Mouse (Mus musculus) neural tube, embryonic 14.5 days (tissue): Measurements from ENCODE around the gene Abcf3. TPM values are rescaled to one million over a fixed set of nuclear protein-coding genes. Genes with fewer than 3 reads are reported as not detected.

ENCODE experiments used
- ATAC-seq: fragments of 200-750 bp; cut with Nextera tagmentation; 2 replicates; pipeline ENCODE4 v1.8.0; 2017; ENCODE audit warnings: low read depth, mild to moderate bottlenecking, moderate TSS enrichment, moderate library complexity
- H3K27ac ChIP-seq: fragments of 300-500 bp; sonication (generic); 2 replicates; pipeline ENCODE4 v1.5.1; 2014; ENCODE audit warnings: low read depth, mild to moderate bottlenecking, control low read depth, low read length, moderate library complexity, mixed read lengths
- H3K27me3 ChIP-seq: fragments of 300-500 bp; sonication (generic); 2 replicates; pipeline ENCODE4 v1.6.1; 2014; ENCODE audit warnings: low read length; ENCODE audit not compliant: control insufficient read depth, insufficient read depth
- H3K36me3 ChIP-seq: fragments of 300-500 bp; sonication (generic); 2 replicates; pipeline ENCODE4 v1.6.1; 2014; ENCODE audit warnings: low read length, mixed read lengths; ENCODE audit not compliant: control insufficient read depth, insufficient read depth
- H3K4me1 ChIP-seq: fragments of 300-500 bp; sonication (generic); 2 replicates; pipeline ENCODE4 v1.6.1; 2014; ENCODE audit warnings: low read length; ENCODE audit not compliant: control insufficient read depth, insufficient read depth
- H3K4me2 ChIP-seq: fragments of 300-500 bp; sonication (generic); 2 replicates; pipeline ENCODE4 v1.6.1; 2014; ENCODE audit warnings: mild to moderate bottlenecking, low read depth, low read length, control low read depth
- H3K4me3 ChIP-seq: fragments of 300-500 bp; sonication (generic); 2 replicates; pipeline ENCODE4 v1.5.1; 2014; ENCODE audit warnings: low read depth, low read length, control low read depth, mixed read lengths
- H3K9ac ChIP-seq: fragments of 300-500 bp; sonication (generic); replicated peaks from 2 replicates; pipeline ENCODE4 v1.6.1; 2014; ENCODE audit warnings: low read depth, mild to moderate bottlenecking, control low read depth, low read length, mixed read lengths
- H3K9me3 ChIP-seq: fragments of 300-500 bp; sonication (generic); 2 replicates; pipeline ENCODE4 v1.6.1; 2016; ENCODE audit warnings: low read length; ENCODE audit not compliant: control insufficient read depth
- WGBS: fragments of 180-500 bp; shearing (Covaris S2); extraction: QIAGEN DNeasy Blood & Tissue Kit; methylation state at CpG from one replicate; pipeline ENCODE4 v1.1.7; 2014; 5-methylcytosine and 5-hydroxymethylcytosine counted together
- polyA plus RNA-seq: library from polyadenylated mRNA; unstranded; fragments of >200 nt; fragmentation: Nextera tagmentation; extraction: Ambion mirVana; gene quantifications from 2 replicates; pipeline ENCODE4 v1.2.1, GENCODE M21; 2014

The Abcf3 gene
- polyA plus RNA-seq, 1 experiment from 2014 or later = 72.6 TPM

DNA sequence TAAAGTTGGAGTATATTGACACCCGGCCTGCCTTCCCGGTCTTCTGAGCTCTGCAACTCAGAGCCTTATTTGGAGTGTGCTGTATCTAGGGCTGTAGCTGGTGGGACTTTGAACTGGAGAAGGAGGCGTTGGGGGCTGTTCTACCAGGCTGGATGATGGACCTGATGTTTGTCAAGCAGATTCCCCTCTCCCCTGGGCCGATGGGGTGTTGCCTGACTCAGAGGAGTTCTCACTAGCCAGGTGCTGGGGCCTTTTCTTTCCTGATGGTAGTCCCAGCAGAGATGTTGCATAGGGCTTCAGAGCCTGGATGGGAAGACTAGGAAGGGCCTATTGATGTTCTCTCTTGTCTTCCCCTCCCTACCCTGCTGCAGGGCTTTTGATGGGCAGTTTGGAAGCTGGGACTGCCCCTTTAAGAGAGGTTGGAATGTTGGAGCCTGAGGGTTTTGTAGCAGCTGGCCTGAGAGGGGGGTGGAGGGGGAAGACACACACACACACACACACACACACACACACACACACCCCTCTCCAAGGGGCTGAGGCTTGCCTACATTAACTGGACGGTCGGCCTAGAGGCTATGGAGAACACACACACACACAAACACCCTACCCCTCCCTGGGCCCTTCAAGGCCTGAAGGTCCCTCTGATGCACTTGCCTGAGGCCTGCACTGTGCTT is 30.5 kb upstream of the Abcf3 start:
- peak; percentile 44 for ATAC-seq
- peak overlapping the region; percentile 81 for H3K4me2 ChIP-seq

DNA sequence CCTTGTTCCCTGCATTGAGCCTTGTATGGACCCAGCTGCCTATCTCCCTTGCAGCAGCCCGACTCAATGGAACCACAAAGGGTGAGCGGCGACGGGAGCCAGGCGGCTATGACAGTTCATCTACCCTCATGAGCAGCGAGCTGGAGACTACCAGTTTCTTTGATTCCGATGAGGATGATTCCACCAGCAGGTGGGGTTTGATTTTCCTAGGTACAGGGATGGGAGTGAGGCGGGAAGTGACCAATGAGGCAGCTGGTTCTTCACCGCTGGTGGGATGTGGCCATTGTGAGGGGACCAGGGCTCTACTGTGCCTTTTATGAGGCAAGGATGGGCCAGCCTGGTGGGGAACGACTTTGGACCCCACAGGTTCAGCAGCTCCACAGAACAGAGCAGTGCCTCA is 24.5 kb upstream of the Abcf3 start:
- no peak overlapping the region for H3K4me3 ChIP-seq
- no peak overlapping the region for H3K27ac ChIP-seq
- peaks cover 58% of the 10 kb centered on the region for H3K36me3 ChIP-seq
- ATAC-seq = no peak
- H3K27me3 ChIP-seq = no peaks in the 10 kb centered on the region
- peaks cover 4% of the 10 kb centered on the region for H3K4me1 ChIP-seq
- no peak overlapping the region for H3K9ac ChIP-seq
- H3K9me3 ChIP-seq = no peaks in the 10 kb centered on the region
- WGBS = 85% methylated on average over 10 of the region's 10 CpGs
- H3K4me2 ChIP-seq = no peak overlapping the region

More for the DNA sequence above, 30.5 kb upstream of the Abcf3 start:
- Histone ChIP-seq H3K27me3 (no peaks in the 10 kb centered on the region), H3K4me3 (peak overlapping the region; percentile 96), H3K4me1 (peaks cover 13% of the 10 kb centered on the region), H3K9ac (peak overlapping the region; percentile 95), H3K36me3 (peaks cover 5% of the 10 kb centered on the region), H3K27ac (peak overlapping the region; percentile 88), H3K9me3 (no peaks in the 10 kb centered on the region)
- 4% methylated on average over 6 of the region's 6 CpGs for WGBS

GRCm38 (mm10) chr16:20528779-20529178 is 19.6 kb upstream of the Abcf3 start:
- H3K9ac ChIP-seq = no peak overlapping the region
- peaks cover 78% of the 10 kb centered on the region for H3K36me3 ChIP-seq
- no peak for ATAC-seq
- 95% methylated on average over 5 of the region's 5 CpGs for WGBS
- no peak overlapping the region for H3K4me3 ChIP-seq
- H3K9me3 ChIP-seq = no peaks in the 10 kb centered on the region
- no peaks in the 10 kb centered on the region for H3K4me1 ChIP-seq
- H3K27ac ChIP-seq = no peak overlapping the region
- no peak overlapping the region for H3K4me2 ChIP-seq
- H3K27me3 ChIP-seq = no peaks in the 10 kb centered on the region

- Histone ChIP-seq H3K9ac (no peak overlapping the region), H3K27me3 (no peaks in the 10 kb centered on the region), H3K27ac (no peak overlapping the region), H3K4me1 (no peaks in the 10 kb centered on the region), H3K4me2 (no peak overlapping the region), H3K36me3 (peaks cover 72% of the 10 kb centered on the region), H3K4me3 (no peak overlapping the region), H3K9me3 (no peaks in the 10 kb centered on the region)
- 53% methylated on average over 1 of the region's 1 CpGs for WGBS
- no peak for ATAC-seq
Observed at GRCm38 (mm10) chr16:20529375-20529774, 19.0 kb upstream of the Abcf3 start.

DNA sequence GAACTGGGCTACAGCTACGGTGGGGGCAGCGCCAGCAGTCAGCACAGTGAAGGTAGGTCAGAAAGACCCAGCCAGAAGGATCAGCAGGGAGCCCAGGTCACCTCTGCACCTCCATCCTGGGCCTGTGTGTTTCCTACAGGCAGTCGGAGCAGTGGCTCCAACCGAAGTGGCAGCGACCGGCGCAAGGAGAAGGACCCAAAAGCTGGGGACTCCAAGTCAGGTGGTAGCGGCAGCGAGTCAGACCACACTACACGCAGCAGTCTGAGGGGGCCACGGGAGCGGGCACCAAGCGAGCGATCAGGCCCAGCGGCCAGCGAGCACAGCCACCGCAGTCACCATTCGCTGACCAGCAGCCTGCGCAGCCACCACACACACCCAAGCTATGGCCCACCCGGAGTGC is 17.4 kb upstream of the Abcf3 start:
- no peak for ATAC-seq
- Histone ChIP-seq H3K27ac (no peak overlapping the region), H3K4me2 (no peak overlapping the region), H3K9ac (no peak overlapping the region), H3K4me3 (no peak overlapping the region), H3K27me3 (no peaks in the 10 kb centered on the region), H3K36me3 (peaks cover 60% of the 10 kb centered on the region), H3K9me3 (no peaks in the 10 kb centered on the region), H3K4me1 (no peaks in the 10 kb centered on the region)
- WGBS = 96% methylated on average over 20 of the region's 20 CpGs

DNA sequence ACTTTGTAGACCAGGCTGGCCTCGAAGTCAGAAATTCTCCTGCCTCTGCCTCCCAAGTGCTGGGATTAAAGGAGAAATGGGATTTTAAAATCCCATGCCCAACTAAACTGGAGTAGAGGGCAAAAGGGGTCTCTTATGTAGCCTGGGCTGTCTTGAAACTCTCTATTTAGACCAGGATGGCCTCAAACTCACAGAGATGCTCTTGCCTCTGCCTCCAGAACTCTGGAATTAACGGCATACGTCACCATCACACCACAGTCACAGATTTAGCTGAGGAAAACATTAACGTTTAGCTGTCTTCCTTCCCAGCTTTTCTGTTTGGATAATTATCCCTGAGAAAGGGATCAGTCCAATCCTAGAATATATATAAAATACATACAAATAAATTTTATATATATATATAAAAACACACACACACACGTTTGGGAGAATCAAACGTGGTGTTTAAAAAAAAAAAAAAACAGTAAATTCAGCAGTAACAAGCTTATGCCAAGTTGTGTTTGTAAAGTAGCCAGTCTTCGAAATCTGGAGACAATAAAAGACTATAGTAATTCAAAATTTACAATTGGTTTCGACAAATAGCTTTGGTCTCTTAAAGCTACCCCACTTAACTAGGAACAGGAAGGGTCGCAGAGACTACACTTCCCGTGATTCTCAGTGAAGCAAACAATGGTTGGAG is 13.6 kb upstream of the Abcf3 start:
- Histone ChIP-seq H3K9me3 (no peaks in the 10 kb centered on the region), H3K36me3 (peaks cover 52% of the 10 kb centered on the region), H3K4me3 (no peak overlapping the region), H3K27me3 (no peaks in the 10 kb centered on the region), H3K27ac (no peak overlapping the region), H3K4me1 (peaks cover 26% of the 10 kb centered on the region), H3K4me2 (no peak overlapping the region), H3K9ac (no peak overlapping the region)
- WGBS = 48% methylated on average over 10 of the region's 10 CpGs
- no peak for ATAC-seq

- H3K4me2 ChIP-seq = peak within 1 kb of the TSS; percentile 69
- peak within 1 kb of the TSS; percentile 75 for H3K4me3 ChIP-seq
- WGBS = under 1% methylated on average over 50 of the region's 52 CpGs
- H3K36me3 ChIP-seq = peaks cover 50% of the 10 kb centered on the region
- H3K27me3 ChIP-seq = no peaks in the 10 kb centered on the region
- H3K9ac ChIP-seq = peak within 1 kb of the TSS; percentile 94
- no peaks in the 10 kb centered on the region for H3K9me3 ChIP-seq
- H3K4me1 ChIP-seq = peaks cover 26% of the 10 kb centered on the region
- ATAC-seq = peak; percentile 98
- H3K27ac ChIP-seq = peak within 1 kb of the TSS; percentile 85
Observed at GRCm38 (mm10) chr16:20535296-20536080, 12.9 kb upstream of the Abcf3 start, which contains the start of gene Ap2m1. Gene Ap2m1, plus strand, starts transcription at chr16:20535478.

DNA sequence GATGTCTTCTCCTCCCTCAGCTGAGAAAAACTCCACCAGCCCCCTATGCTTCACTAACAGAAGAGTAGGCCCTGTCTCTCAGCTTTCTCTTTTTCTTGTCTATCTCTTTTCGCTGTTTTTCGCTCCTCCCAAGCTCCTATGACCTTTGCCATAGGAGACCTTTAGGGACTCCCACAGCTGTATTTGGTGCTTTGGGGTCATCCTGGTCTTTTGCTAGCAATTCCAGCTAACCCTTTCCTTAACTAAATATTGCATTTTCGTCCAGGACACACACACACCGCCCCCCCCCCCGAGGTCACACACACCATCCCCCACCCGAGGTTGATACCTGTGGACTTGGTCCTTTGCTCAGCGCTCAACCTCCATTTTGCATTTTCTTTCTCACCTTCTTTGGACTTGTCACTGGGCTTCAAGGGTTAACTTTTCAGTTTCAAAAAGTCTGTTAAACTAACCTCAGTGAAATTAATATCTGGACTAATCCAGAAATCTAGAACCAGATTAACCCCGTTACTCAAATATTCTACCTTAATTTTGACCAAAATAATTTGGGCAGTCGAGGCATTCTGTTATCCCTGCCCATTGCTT is 12.2 kb upstream of the Abcf3 start:
- H3K27me3 ChIP-seq = no peaks in the 10 kb centered on the region
- no peak; the same call in 1 of the 2 replicates for ATAC-seq
- H3K36me3 ChIP-seq = peaks cover 49% of the 10 kb centered on the region
- H3K9ac ChIP-seq = peak overlapping the region; percentile 94
- H3K27ac ChIP-seq = peak overlapping the region; percentile 85; the same call in 1 of the 2 replicates
- peaks cover 26% of the 10 kb centered on the region for H3K4me1 ChIP-seq
- H3K9me3 ChIP-seq = no peaks in the 10 kb centered on the region
- WGBS = 44% methylated on average over 9 of the region's 9 CpGs
- H3K4me2 ChIP-seq = peak overlapping the region; percentile 69
- peak overlapping the region; percentile 75 for H3K4me3 ChIP-seq
